Mouse (Mus musculus) ES-Bruce4 (cell line): ENCODE results near the gene Gm14305. TPM values are rescaled to one million over a fixed set of nuclear protein-coding genes. Genes with fewer than 3 reads are reported as not detected.
"Not testable (repeated sequence)": the region's sequence is repeated elsewhere in the genome, so short reads cannot be mapped to it uniquely, and the experiment has no call there.

Experiments used
- H3K27ac ChIP-seq: 2 replicates; pipeline ENCODE4 v1.5.1; 2012; ENCODE audit warnings: low read length, inconsistent platforms; ENCODE audit not compliant: insufficient read depth
- H3K27me3 ChIP-seq: 2 replicates; pipeline ENCODE4 v1.6.1; 2012; ENCODE audit warnings: mild to moderate bottlenecking, low read length, inconsistent platforms; ENCODE audit not compliant: control insufficient read depth, poor library complexity, insufficient read depth, severe bottlenecking
- H3K36me3 ChIP-seq: 2 replicates; pipeline ENCODE4 v1.6.1; 2012; ENCODE audit warnings: inconsistent platforms, mild to moderate bottlenecking, low read length, moderate library complexity; ENCODE audit not compliant: control insufficient read depth, poor library complexity, insufficient read depth, severe bottlenecking
- H3K4me1 ChIP-seq: one replicate; pipeline ENCODE4 v1.8.1; 2011; ENCODE audit warnings: low read length; ENCODE audit not compliant: control insufficient read depth, insufficient read depth
- H3K4me3 ChIP-seq: 2 replicates; pipeline ENCODE4 v1.5.1; 2011; ENCODE audit warnings: low read depth, mild to moderate bottlenecking, low read length
- H3K9ac ChIP-seq: 2 replicates; pipeline ENCODE4 v1.6.1; 2012; ENCODE audit warnings: low read depth, mild to moderate bottlenecking, inconsistent platforms; ENCODE audit not compliant: poor library complexity, severe bottlenecking
- H3K9me3 ChIP-seq: replicated peaks from 2 replicates; pipeline ENCODE4 v1.6.1; 2012; ENCODE audit warnings: mild to moderate bottlenecking, low read length, inconsistent platforms; ENCODE audit not compliant: control insufficient read depth, poor library complexity, insufficient read depth, severe bottlenecking
- polyA plus RNA-seq: library from polyadenylated mRNA; stranded (reverse); fragments of >200 nt; gene quantifications from 2 replicates; pipeline ENCODE4 v1.2.4, GENCODE M21; 2011; ENCODE audit warnings: low read depth; ENCODE audit not compliant: missing spikeins, insufficient read depth, insufficient read length

Gene Gm14305
- polyA plus RNA-seq = 9.5 and 10.5 TPM in 2 replicates

DNA sequence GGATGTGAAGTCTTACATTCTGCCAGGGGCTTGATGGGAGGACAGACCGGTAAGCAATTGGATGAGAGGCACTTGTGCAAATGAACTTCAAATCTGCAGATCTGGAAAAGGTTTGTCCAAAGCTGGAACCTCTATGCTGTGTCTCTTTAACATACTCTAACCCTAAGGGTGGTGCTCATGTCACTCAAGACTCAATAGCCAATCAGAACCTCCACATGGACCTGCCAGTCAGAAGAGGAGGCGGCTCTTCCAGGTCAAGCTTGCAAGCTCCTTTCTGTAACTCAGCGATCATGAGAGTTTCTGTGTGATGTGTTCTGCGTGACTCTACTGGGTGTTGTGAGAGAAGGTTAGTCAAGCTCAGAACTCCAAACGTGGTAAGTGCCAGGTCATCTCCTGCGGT is at the start of gene Gm14305:
TSS of gene Gm14305 (plus strand) at position 278 of the 400 bp plus-strand sequence.
- not testable (repeated sequence) for H3K27ac ChIP-seq
- peak within 1 kb of the TSS; percentile 61 for H3K4me3 ChIP-seq

DNA sequence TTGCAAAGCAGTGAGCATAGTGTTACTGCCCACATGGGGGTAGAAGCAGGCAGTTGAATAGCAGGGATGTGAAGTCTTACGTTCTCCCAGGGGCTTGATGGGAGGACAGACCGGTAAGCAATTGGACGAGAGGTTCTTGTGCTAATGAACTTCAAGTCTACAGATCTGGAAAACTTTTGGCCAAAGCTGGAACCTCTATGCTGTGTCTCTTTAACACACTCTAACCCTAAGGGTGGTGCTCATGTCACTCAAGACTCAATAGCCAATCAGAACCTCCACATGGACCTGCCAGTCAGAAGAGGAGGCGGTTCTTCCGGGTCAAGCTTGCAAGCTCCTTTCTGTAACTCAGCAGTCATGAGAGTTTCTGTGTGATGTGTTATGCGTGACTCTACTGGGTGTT is 37.9 kb upstream of the Gm14305 start, which contains the start of gene Zfp973:
TSS of gene Zfp973 (plus strand) at position 301 of the 400 bp plus-strand sequence.
- H3K27me3 ChIP-seq, H3K9ac ChIP-seq, H3K36me3 ChIP-seq, H3K27ac ChIP-seq, H3K9me3 ChIP-seq, H3K4me1 ChIP-seq, H3K4me3 ChIP-seq: not testable (repeated sequence)

More for the DNA sequence above, at the start of gene Gm14305:
- not testable (repeated sequence) for H3K4me1 ChIP-seq, H3K27me3 ChIP-seq, H3K9me3 ChIP-seq, H3K36me3 ChIP-seq
- peak within 1 kb of the TSS; percentile 12; the same call in 1 of the 2 replicates for H3K9ac ChIP-seq

Other genes starting within 250 kb of the Gm14305 start
- gene Gm14434, start 221.5 kb upstream of the Gm14305 start, polyA plus RNA-seq = 10.9 TPM in 1 of 2 replicates, not detected in the other
- not detected in 2 replicates for gene Zfp967, start 187.3 kb upstream of the Gm14305 start, polyA plus RNA-seq
- 5.4 TPM in 1 of 2 replicates, not detected in the other for gene Gm14308, start 72.0 kb upstream of the Gm14305 start, polyA plus RNA-seq
- gene Zfp973, start 37.8 kb upstream of the Gm14305 start, polyA plus RNA-seq = 11.8 and 12.3 TPM in 2 replicates
- 15.9 and 21.7 TPM in 2 replicates for gene Gm14295, start 90.3 kb downstream of the Gm14305 start, polyA plus RNA-seq
- not detected in 2 replicates for gene Gm14408, start 122.8 kb downstream of the Gm14305 start, polyA plus RNA-seq
- gene Gm14296, start 219.5 kb downstream of the Gm14305 start, polyA plus RNA-seq = 13.2 and 19.8 TPM in 2 replicates